Mouse (Mus musculus) cortical plate, adult 2 months (tissue): ENCODE results near the gene Atp5d. TPM values are rescaled to one million over a fixed set of nuclear protein-coding genes. Genes with fewer than 3 reads are reported as not detected.
A peak's percentile ranks its signal among the peaks of the same experiment; 100 is the strongest.
"Not testable (repeated sequence)": the region's sequence is repeated elsewhere in the genome, so short reads cannot be mapped to it uniquely, and the experiment has no call there.

Experiments
- H3K27ac ChIP-seq: fragments of 200-500 bp; 2 replicates; pipeline ENCODE4 v1.5.1; 2012; ENCODE audit warnings: low read length, control low read depth, inconsistent platforms; ENCODE audit not compliant: insufficient read depth
- H3K4me1 ChIP-seq: fragments of 200-500 bp; 2 replicates; pipeline ENCODE4 v1.6.1; 2011; ENCODE audit warnings: low read length; ENCODE audit not compliant: control insufficient read depth, insufficient read depth
- H3K4me3 ChIP-seq: fragments of 200-500 bp; 2 replicates; pipeline ENCODE4 v1.5.1; 2011; ENCODE audit warnings: mild to moderate bottlenecking, low read length, control low read depth; ENCODE audit not compliant: insufficient read depth
- CTCF ChIP-seq: fragments of 200-500 bp; IDR thresholded peaks from 2 replicates; pipeline ENCODE4 v1.5.1; 2011; ENCODE audit warnings: mild to moderate bottlenecking, control low read depth, low read length; ENCODE audit not compliant: insufficient read depth; ENCODE audit errors: extremely low read depth
- POLR2A ChIP-seq: fragments of 200-500 bp; IDR thresholded peaks from 2 replicates; pipeline ENCODE4 v1.6.1; 2011; ENCODE audit warnings: mild to moderate bottlenecking, low read length, control low read depth; ENCODE audit not compliant: insufficient read depth; ENCODE audit errors: extremely low read depth
- polyA plus RNA-seq: library from polyadenylated mRNA; depleted of rRNA; stranded (reverse); fragments of >200 nt; gene quantifications from 2 replicates; pipeline ENCODE4 v1.2.3, GENCODE M21; 2012

Atp5d gene
- polyA plus RNA-seq, 1 experiment = 641 TPM

GRCm38 (mm10) chr10:80162716-80163299 is 24.4 kb downstream of the Atp5d start:
- no peak overlapping the region for H3K4me3 ChIP-seq
- no peak overlapping the region for H3K27ac ChIP-seq
- H3K4me1 ChIP-seq = peaks cover 14% of the 10 kb centered on the region
- TF ChIP-seq POLR2A (no peak), CTCF (no peak)

GRCm38 (mm10) chr10:80163721-80164120 is 25.3 kb downstream of the Atp5d start:
- Histone ChIP-seq H3K4me3 (no peak overlapping the region), H3K4me1 (peaks cover 16% of the 10 kb centered on the region), H3K27ac (peak overlapping the region; percentile 61; the same call in 1 of the 2 replicates)
- TF ChIP-seq POLR2A = no peak
- no peak for TF ChIP-seq CTCF

- peak overlapping the region; percentile 21 for H3K4me3 ChIP-seq
- H3K27ac ChIP-seq = peak overlapping the region; percentile 61; the same call in 1 of the 2 replicates
- H3K4me1 ChIP-seq = peaks cover 14% of the 10 kb centered on the region
- TF ChIP-seq POLR2A (no peak), CTCF (no peak)
Measured at GRCm38 (mm10) chr10:80164161-80164997, 25.9 kb downstream of the Atp5d start.

GRCm38 (mm10) chr10:80164998-80165344 is 26.5 kb downstream of the Atp5d start:
- H3K27ac ChIP-seq = peak overlapping the region; percentile 41; the same call in 1 of the 2 replicates
- peaks cover 13% of the 10 kb centered on the region for H3K4me1 ChIP-seq
- TF ChIP-seq POLR2A = peak; percentile 98
- TF ChIP-seq CTCF = peak; percentile 99
- H3K4me3 ChIP-seq = peak overlapping the region; percentile 21

- H3K4me1 ChIP-seq = peaks cover 12% of the 10 kb centered on the region
- TF ChIP-seq POLR2A (peak; percentile 54; the same call in 1 of the 2 replicates), CTCF (no peak)
- peak within 1 kb of the TSS; percentile 52; the same call in 1 of the 2 replicates for H3K27ac ChIP-seq
- H3K4me3 ChIP-seq = peak within 1 kb of the TSS; percentile 21
Measured at GRCm38 (mm10) chr10:80165392-80166128, 27.1 kb downstream of the Atp5d start, which contains the start of gene Cirbp. TSS of gene Cirbp (plus strand) at chr10:80165985.

- H3K4me3 ChIP-seq, H3K4me1 ChIP-seq: not testable (repeated sequence)
Measured at GRCm38 (mm10) chr10:80166136-80166535, 27.7 kb downstream of the Atp5d start.

GRCm38 (mm10) chr10:80167460-80168037 is 29.1 kb downstream of the Atp5d start:
- peak overlapping the region; percentile 95 for H3K27ac ChIP-seq
- H3K4me3 ChIP-seq = peak overlapping the region; percentile 76
- no peak for TF ChIP-seq CTCF
- peak; percentile 99 for TF ChIP-seq POLR2A
- peaks cover 10% of the 10 kb centered on the region for H3K4me1 ChIP-seq

More at GRCm38 (mm10) chr10:80166136-80166535, 27.7 kb downstream of the Atp5d start:
- H3K27ac ChIP-seq = 0 out of 2 replicates have a peak overlapping the region, but pooled peaks have one; percentile 43

- TF ChIP-seq POLR2A = peak; percentile 14; the same call in 1 of the 2 replicates
- no peak for TF ChIP-seq CTCF
Measured at GRCm38 (mm10) chr10:80168038-80168661, 29.7 kb downstream of the Atp5d start.

More at GRCm38 (mm10) chr10:80168038-80168661, 29.7 kb downstream of the Atp5d start:
- Histone ChIP-seq H3K27ac (peak overlapping the region; percentile 95), H3K4me1 (peaks cover 10% of the 10 kb centered on the region), H3K4me3 (peak overlapping the region; percentile 76)
